Mouse (Mus musculus) embryonic facial prominence, embryonic 11.5 days (tissue): ENCODE measurements at regions not wholly inside any gene's neighbourhood (a gene's known extent, or its start where the extent isn't known, plus 50 kb on each side); places are given as distances from the start of the nearest gene placed in this dataset.
A peak's percentile ranks its signal among the peaks of the same experiment; 100 is the strongest.

Source experiments
- ATAC-seq: fragments of 200-750 bp; cut with Nextera tagmentation; replicated peaks from 2 replicates; pipeline ENCODE4 v1.8.0; 2017; ENCODE audit warnings: low read depth; ENCODE audit not compliant: insufficient number of reproducible peaks, low FRiP score, low TSS enrichment
- DNase-seq: peaks from one replicate; pipeline ENCODE4 v3.0.0-alpha.2; 2015; ENCODE audit warnings: low spot score
- H3K27ac ChIP-seq: fragments of 300-500 bp; sonication (generic); replicated peaks from 2 replicates; pipeline ENCODE4 v1.5.1; 2014; ENCODE audit warnings: mild to moderate bottlenecking, low read depth, low read length, control low read depth
- H3K27me3 ChIP-seq: fragments of 300-500 bp; sonication (generic); 2 replicates; pipeline ENCODE4 v1.6.1; 2014; ENCODE audit warnings: mild to moderate bottlenecking, low read length, moderate library complexity, mixed read lengths; ENCODE audit not compliant: control insufficient read depth, insufficient read depth
- H3K36me3 ChIP-seq: fragments of 300-500 bp; sonication (generic); replicated peaks from 2 replicates; pipeline ENCODE4 v1.6.1; 2014; ENCODE audit warnings: low read depth, mild to moderate bottlenecking, low read length, moderate library complexity, mixed read lengths; ENCODE audit not compliant: control insufficient read depth, insufficient read depth
- H3K4me1 ChIP-seq: fragments of 300-500 bp; sonication (generic); 2 replicates; pipeline ENCODE4 v1.6.1; 2014; ENCODE audit warnings: low read length, mixed read lengths; ENCODE audit not compliant: control insufficient read depth, insufficient read depth
- H3K4me2 ChIP-seq: fragments of 300-500 bp; sonication (generic); 2 replicates; pipeline ENCODE4 v1.6.1; 2014; ENCODE audit warnings: low read depth, mild to moderate bottlenecking, control low read depth, low read length, moderate library complexity
- H3K4me3 ChIP-seq: fragments of 300-500 bp; sonication (generic); 2 replicates; pipeline ENCODE4 v1.5.1; 2014; ENCODE audit warnings: low read depth, low read length, control low read depth
- H3K9ac ChIP-seq: fragments of 300-500 bp; sonication (generic); replicated peaks from 2 replicates; pipeline ENCODE4 v1.6.1; 2014; ENCODE audit warnings: mild to moderate bottlenecking, control low read depth, low read length
- H3K9me3 ChIP-seq: fragments of 300-500 bp; sonication (generic); replicated peaks from 2 replicates; pipeline ENCODE4 v1.6.1; 2016; ENCODE audit warnings: mild to moderate bottlenecking, low read length, inconsistent platforms, mixed read lengths; ENCODE audit not compliant: control insufficient read depth
- WGBS: fragments of 180-500 bp; shearing (Covaris S2); extraction: QIAGEN DNeasy Blood & Tissue Kit; methylation state at CpG from one replicate; pipeline ENCODE4 v1.1.7; 2014; 5-methylcytosine and 5-hydroxymethylcytosine counted together

GRCm38 (mm10) chr4:95501164-95501563, 56.1 kb upstream of the Fggy start:
- H3K4me2 ChIP-seq = no peak overlapping the region
- DNase-seq (peak; percentile 43), ATAC-seq (no peak)
- H3K4me3 ChIP-seq = no peak overlapping the region
- H3K27ac ChIP-seq = no peak overlapping the region
- H3K27me3 ChIP-seq = no peaks in the 10 kb centered on the region
- no peak overlapping the region for H3K9ac ChIP-seq
- 58% methylated on average over 2 of the region's 2 CpGs for WGBS
- H3K9me3 ChIP-seq = no peaks in the 10 kb centered on the region
- no peaks in the 10 kb centered on the region for H3K4me1 ChIP-seq
- H3K36me3 ChIP-seq = no peaks in the 10 kb centered on the region

GRCm38 (mm10) chr4:95507141-95507945, 50.0 kb upstream of the Fggy start:
- no peak for ATAC-seq
- no peak overlapping the region for H3K27ac ChIP-seq
- no peaks in the 10 kb centered on the region for H3K27me3 ChIP-seq
- H3K4me2 ChIP-seq = no peak overlapping the region
- no peak overlapping the region for H3K9ac ChIP-seq
- no peak overlapping the region for H3K4me3 ChIP-seq
- DNase-seq = no peak
- WGBS = 87% methylated on average over 7 of the region's 7 CpGs
- H3K4me1 ChIP-seq = no peaks in the 10 kb centered on the region
- H3K9me3 ChIP-seq = no peaks in the 10 kb centered on the region
- H3K36me3 ChIP-seq = no peaks in the 10 kb centered on the region
